Mouse (Mus musculus): ENCODE measurements around the gene Nbr1. TPM values are rescaled to one million over a fixed set of nuclear protein-coding genes. Genes with fewer than 3 reads are reported as not detected.
A peak's percentile ranks its signal among the peaks of the same experiment; 100 is the strongest.
"Not testable (repeated sequence)": the region's sequence is repeated elsewhere in the genome, so short reads cannot be mapped to it uniquely, and the experiment has no call there.

Gene Nbr1
- polyA plus RNA-seq, 1 experiment from 2014 or later = 85.0 TPM

- no peaks in the 10 kb centered on the region for H3K9me3 ChIP-seq
- H3K4me3 ChIP-seq = no peak overlapping the region
- peaks cover 15% of the 10 kb centered on the region for H3K4me1 ChIP-seq
- H3K27ac ChIP-seq = no peak overlapping the region
- no peak overlapping the region for H3K9ac ChIP-seq
- no peak overlapping the region for H3K4me2 ChIP-seq (replicated peaks)
- no peaks in the 10 kb centered on the region for H3K27me3 ChIP-seq
- H3K36me3 ChIP-seq = no peaks in the 10 kb centered on the region
- WGBS = 66% methylated on average over 4 of the region's 4 CpGs
- no peak for ATAC-seq (ENCODE audit: insufficient number of reproducible peaks, insufficient read depth, low FRiP score, low TSS enrichment)
These were observed 62.2 kb downstream of the Nbr1 start for GRCm38 (mm10) chr11:101614116-101614515.

GRCm38 (mm10) chr11:101615380-101615779 is 63.4 kb downstream of the Nbr1 start:
- no peak for ATAC-seq (ENCODE audit: insufficient number of reproducible peaks, insufficient read depth, low FRiP score, low TSS enrichment)
- Histone ChIP-seq H3K27ac (no peak overlapping the region), H3K9ac (no peak overlapping the region), H3K4me3 (no peak overlapping the region), H3K4me2 (replicated peaks) (no peak overlapping the region), H3K4me1 (peaks cover 14% of the 10 kb centered on the region), H3K9me3 (no peaks in the 10 kb centered on the region), H3K36me3 (no peaks in the 10 kb centered on the region), H3K27me3 (no peaks in the 10 kb centered on the region)
- 79% methylated on average over 6 of the region's 6 CpGs for WGBS

GRCm38 (mm10) chr11:101616104-101616503 is 64.2 kb downstream of the Nbr1 start:
- Histone ChIP-seq H3K4me1 (peaks cover 9% of the 10 kb centered on the region), H3K4me3 (no peak overlapping the region), H3K4me2 (replicated peaks) (no peak overlapping the region), H3K27ac (no peak overlapping the region), H3K27me3 (no peaks in the 10 kb centered on the region), H3K9ac (no peak overlapping the region), H3K9me3 (no peaks in the 10 kb centered on the region), H3K36me3 (no peaks in the 10 kb centered on the region)
- ATAC-seq (ENCODE audit: insufficient number of reproducible peaks, insufficient read depth, low FRiP score, low TSS enrichment) = no peak
- 90% methylated on average over 8 of the region's 8 CpGs for WGBS

GRCm38 (mm10) chr11:101616948-101617767 is 65.2 kb downstream of the Nbr1 start:
- no peaks in the 10 kb centered on the region for H3K9me3 ChIP-seq
- WGBS = 21% methylated on average over 18 of the region's 18 CpGs
- H3K27ac ChIP-seq = no peak overlapping the region
- H3K4me2 ChIP-seq (replicated peaks) = peak overlapping the region; percentile 34
- peaks cover 9% of the 10 kb centered on the region for H3K4me1 ChIP-seq
- 0 out of 2 replicates have a peak, but pooled peaks have one; percentile 49 for ATAC-seq (ENCODE audit: insufficient number of reproducible peaks, insufficient read depth, low FRiP score, low TSS enrichment)
- no peak overlapping the region for H3K4me3 ChIP-seq
- H3K9ac ChIP-seq = no peak overlapping the region
- no peaks in the 10 kb centered on the region for H3K27me3 ChIP-seq
- H3K36me3 ChIP-seq = no peaks in the 10 kb centered on the region

GRCm38 (mm10) chr11:101617849-101618248 is 65.9 kb downstream of the Nbr1 start:
- 0 out of 2 replicates have a peak overlapping the region, but pooled peaks have one; percentile 3 for H3K4me3 ChIP-seq
- WGBS = 7% methylated on average over 8 of the region's 8 CpGs
- peak overlapping the region; percentile 34 for H3K4me2 ChIP-seq (replicated peaks)
- no peak for ATAC-seq (ENCODE audit: insufficient number of reproducible peaks, insufficient read depth, low FRiP score, low TSS enrichment)
- no peaks in the 10 kb centered on the region for H3K36me3 ChIP-seq
- no peaks in the 10 kb centered on the region for H3K27me3 ChIP-seq
- H3K9ac ChIP-seq = no peak overlapping the region
- H3K4me1 ChIP-seq = peaks cover 9% of the 10 kb centered on the region
- H3K27ac ChIP-seq = no peak overlapping the region
- H3K9me3 ChIP-seq = no peaks in the 10 kb centered on the region

- Histone ChIP-seq H3K36me3 (no peaks in the 10 kb centered on the region), H3K9me3 (no peaks in the 10 kb centered on the region), H3K9ac (no peak overlapping the region), H3K4me3 (no peak overlapping the region), H3K27me3 (no peaks in the 10 kb centered on the region), H3K4me1 (peaks cover 9% of the 10 kb centered on the region), H3K4me2 (replicated peaks) (no peak overlapping the region), H3K27ac (no peak overlapping the region)
- 76% methylated on average over 3 of the region's 3 CpGs for WGBS
- no peak for ATAC-seq (ENCODE audit: insufficient number of reproducible peaks, insufficient read depth, low FRiP score, low TSS enrichment)
These were observed 66.6 kb downstream of the Nbr1 start for GRCm38 (mm10) chr11:101618596-101618995.

GRCm38 (mm10) chr11:101620022-101620655 is 68.2 kb downstream of the Nbr1 start:
- not testable (repeated sequence) for H3K4me1 ChIP-seq; H3K9me3 ChIP-seq; ATAC-seq (ENCODE audit: insufficient number of reproducible peaks, insufficient read depth, low FRiP score, low TSS enrichment); H3K36me3 ChIP-seq; H3K27me3 ChIP-seq; H3K4me2 ChIP-seq (replicated peaks); H3K27ac ChIP-seq; H3K9ac ChIP-seq; H3K4me3 ChIP-seq
- WGBS = 82% methylated on average over 11 of the region's 11 CpGs

- Histone ChIP-seq H3K27me3 (no peaks in the 10 kb centered on the region), H3K4me3 (peak overlapping the region; percentile 36), H3K9me3 (no peaks in the 10 kb centered on the region), H3K4me1 (no peaks in the 10 kb centered on the region), H3K27ac (peak overlapping the region; percentile 99), H3K4me2 (replicated peaks) (peak overlapping the region; percentile 73), H3K36me3 (no peaks in the 10 kb centered on the region), H3K9ac (peak overlapping the region; percentile 40)
- 5% methylated on average over 8 of the region's 8 CpGs for WGBS
- peak; percentile 7; the same call in 1 of the 2 replicates for ATAC-seq (ENCODE audit: insufficient number of reproducible peaks, insufficient read depth, low FRiP score, low TSS enrichment)
These were observed 74.7 kb downstream of the Nbr1 start for GRCm38 (mm10) chr11:101626649-101626994.

- H3K27ac ChIP-seq = peak within 1 kb of the TSS; percentile 99
These were observed 75.3 kb downstream of the Nbr1 start, which contains the start of gene Rdm1 for GRCm38 (mm10) chr11:101626995-101627856. TSS of gene Rdm1 (plus strand) at chr11:101627195.

GRCm38 (mm10) chr11:101627857-101628559 is 76.1 kb downstream of the Nbr1 start:
- peak overlapping the region; percentile 99 for H3K27ac ChIP-seq
- 0 out of 2 replicates have a peak, but pooled peaks cover 2% of the 10 kb centered on the region for H3K36me3 ChIP-seq
- peak overlapping the region; percentile 73 for H3K4me2 ChIP-seq (replicated peaks)
- under 1% methylated on average over 33 of the region's 33 CpGs for WGBS
- peak overlapping the region; percentile 53 for H3K4me3 ChIP-seq
- ATAC-seq (ENCODE audit: insufficient number of reproducible peaks, insufficient read depth, low FRiP score, low TSS enrichment) = peak; percentile 54
- H3K9ac ChIP-seq = peak overlapping the region; percentile 70
- H3K9me3 ChIP-seq = no peaks in the 10 kb centered on the region
- H3K27me3 ChIP-seq = no peaks in the 10 kb centered on the region
- no peaks in the 10 kb centered on the region for H3K4me1 ChIP-seq

More at GRCm38 (mm10) chr11:101626995-101627856, 75.3 kb downstream of the Nbr1 start, which contains the start of gene Rdm1:
- Histone ChIP-seq H3K4me1 (no peaks in the 10 kb centered on the region), H3K4me3 (peak within 1 kb of the TSS; percentile 53), H3K27me3 (no peaks in the 10 kb centered on the region), H3K36me3 (no peaks in the 10 kb centered on the region), H3K4me2 (replicated peaks) (peak within 1 kb of the TSS; percentile 73), H3K9me3 (no peaks in the 10 kb centered on the region), H3K9ac (peak within 1 kb of the TSS; percentile 70)
- ATAC-seq (ENCODE audit: insufficient number of reproducible peaks, insufficient read depth, low FRiP score, low TSS enrichment) = peak; percentile 89
- WGBS = under 1% methylated on average over 34 of the region's 34 CpGs

All from embryonic facial prominence, embryonic 12.5 days (tissue).